Mouse (Mus musculus) megakaryocyte, embryonic 14.5 days (primary cell): ENCODE results near the gene Hist1h2bj. TPM values are rescaled to one million over a fixed set of nuclear protein-coding genes. Genes with fewer than 3 reads are reported as not detected.
"Not testable (repeated sequence)": the region's sequence is repeated elsewhere in the genome, so short reads cannot be mapped to it uniquely, and the experiment has no call there.

ENCODE experiments used
- H3K27me3 ChIP-seq: replicated peaks from 2 replicates; pipeline ENCODE3; 2012; ENCODE audit warnings: inconsistent platforms
- H3K36me3 ChIP-seq: replicated peaks from 2 replicates; pipeline ENCODE3; 2012; ENCODE audit warnings: low read length, inconsistent platforms, mixed read lengths
- H3K4me1 ChIP-seq: 2 replicates; pipeline ENCODE4 v1.6.1; 2012; ENCODE audit warnings: inconsistent platforms
- H3K4me3 ChIP-seq: replicated peaks from 2 replicates; pipeline ENCODE3; 2012; ENCODE audit warnings: moderate library complexity, mild to moderate bottlenecking, inconsistent platforms
- H3K9me3 ChIP-seq: 2 replicates; pipeline ENCODE4 v1.6.1; 2012; ENCODE audit warnings: inconsistent platforms
- FLI1 ChIP-seq: IDR thresholded peaks from 2 replicates; pipeline ENCODE4 v1.6.1; 2012; ENCODE audit warnings: low read length, inconsistent platforms, mixed read lengths
- GATA1 ChIP-seq: IDR thresholded peaks from 3 replicates; pipeline ENCODE4 v1.6.1; 2012; ENCODE audit warnings: mixed read lengths, low read length, inconsistent platforms, borderline replicate concordance
- polyA plus RNA-seq: library from polyadenylated mRNA; stranded (reverse); fragments of >175 nt; gene quantifications from 2 replicates; pipeline ENCODE4 v1.2.3, GENCODE M21; 2012; ENCODE audit warnings: low replicate concordance; ENCODE audit not compliant: insufficient read depth

Hist1h2bj gene
- polyA plus RNA-seq, 1 experiment = 27.3 TPM

DNA sequence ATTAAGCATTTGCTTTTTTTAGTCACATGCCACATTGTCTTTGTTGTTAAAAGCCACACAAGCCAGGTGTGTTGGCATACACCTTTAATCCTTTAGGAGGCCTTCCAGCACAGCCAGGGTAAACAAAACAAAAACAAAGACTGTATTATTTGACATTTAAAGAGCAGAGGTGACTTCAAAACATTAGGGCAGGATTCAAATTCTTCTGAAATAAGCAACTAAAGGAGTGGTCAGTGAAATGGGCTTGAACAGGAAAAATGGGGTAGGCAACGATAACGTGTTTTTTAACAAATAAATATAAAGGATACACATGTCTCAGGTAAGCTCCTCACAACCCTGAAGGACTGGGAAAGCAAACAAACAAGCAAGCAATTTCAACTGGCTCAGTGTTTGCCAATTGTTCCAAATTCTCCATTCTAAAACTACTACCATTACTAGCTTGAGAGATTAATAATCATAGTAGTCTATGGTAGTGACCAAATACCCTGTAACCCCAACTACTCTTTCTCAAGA is 3.0 kb upstream of the Hist1h2bj start:
- no peak for TF ChIP-seq GATA1
- TF ChIP-seq FLI1 = no peak
- H3K36me3 ChIP-seq = no peaks in the 10 kb centered on the region
- no peaks in the 10 kb centered on the region for H3K27me3 ChIP-seq
- peak overlapping the region; percentile 90 for H3K4me3 ChIP-seq
- no peaks in the 10 kb centered on the region for H3K9me3 ChIP-seq
- H3K4me1 ChIP-seq = peaks cover 66% of the 10 kb centered on the region

DNA sequence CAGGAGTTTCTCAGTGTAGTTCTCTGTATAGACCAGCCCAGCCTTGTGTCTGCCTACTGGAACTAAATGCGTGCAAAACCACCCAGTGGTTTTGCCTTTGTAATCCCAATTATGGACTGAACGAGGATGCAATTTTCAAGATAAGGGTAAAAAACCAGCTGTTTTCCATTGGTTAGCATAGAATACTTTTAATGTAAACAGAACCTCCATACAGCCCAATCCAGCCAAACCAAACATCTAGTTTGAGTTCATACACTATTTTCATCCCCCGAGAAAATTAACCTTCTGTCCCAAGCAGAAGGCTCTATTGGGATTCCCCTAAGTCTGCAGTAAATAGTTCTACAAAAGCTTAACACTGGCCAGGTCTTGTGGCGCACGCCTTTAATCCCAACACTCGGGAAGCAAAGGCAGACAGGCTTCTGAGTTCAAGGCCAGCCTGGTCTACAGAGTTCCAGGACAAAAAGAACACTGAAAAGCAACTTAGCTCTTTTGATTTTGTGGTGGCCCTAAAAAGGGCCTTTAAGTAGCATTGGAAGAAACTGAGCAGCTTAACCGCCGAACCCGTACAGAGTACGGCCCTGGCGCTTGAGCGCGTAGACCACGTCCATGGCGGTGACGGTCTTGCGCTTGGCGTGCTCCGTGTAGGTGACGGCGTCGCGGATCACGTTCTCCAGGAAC is 2.4 kb upstream of the Hist1h2bj start:
- H3K36me3 ChIP-seq = no peaks in the 10 kb centered on the region
- no peaks in the 10 kb centered on the region for H3K27me3 ChIP-seq
- peaks cover 70% of the 10 kb centered on the region for H3K4me1 ChIP-seq
- H3K4me3 ChIP-seq = peak overlapping the region; percentile 90
- no peak for TF ChIP-seq FLI1
- no peak for TF ChIP-seq GATA1
- no peaks in the 10 kb centered on the region for H3K9me3 ChIP-seq

DNA sequence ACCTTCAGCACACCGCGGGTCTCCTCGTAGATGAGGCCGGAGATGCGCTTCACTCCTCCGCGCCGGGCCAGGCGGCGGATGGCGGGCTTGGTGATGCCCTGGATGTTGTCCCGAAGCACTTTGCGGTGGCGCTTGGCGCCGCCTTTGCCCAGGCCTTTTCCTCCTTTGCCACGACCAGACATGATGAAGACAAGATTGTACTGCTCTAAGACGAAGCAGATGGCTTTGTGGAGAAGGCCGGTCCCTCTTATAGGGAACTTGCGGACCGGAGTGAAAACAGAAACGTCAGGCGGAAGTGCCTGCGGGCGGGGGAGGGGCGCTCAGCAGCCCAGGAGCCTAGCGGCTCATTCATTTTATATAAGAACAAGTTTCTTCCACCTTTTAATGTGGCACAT is 1.9 kb upstream of the Hist1h2bj start, which contains the start of gene Hist1h4i:
Gene Hist1h4i (minus strand): TSS at position 221 of the 395 bp plus-strand sequence.
- not testable (repeated sequence) for H3K36me3 ChIP-seq, H3K9me3 ChIP-seq, H3K27me3 ChIP-seq
- Histone ChIP-seq H3K4me1 (peaks cover 72% of the 10 kb centered on the region), H3K4me3 (peak within 1 kb of the TSS; percentile 90)

DNA sequence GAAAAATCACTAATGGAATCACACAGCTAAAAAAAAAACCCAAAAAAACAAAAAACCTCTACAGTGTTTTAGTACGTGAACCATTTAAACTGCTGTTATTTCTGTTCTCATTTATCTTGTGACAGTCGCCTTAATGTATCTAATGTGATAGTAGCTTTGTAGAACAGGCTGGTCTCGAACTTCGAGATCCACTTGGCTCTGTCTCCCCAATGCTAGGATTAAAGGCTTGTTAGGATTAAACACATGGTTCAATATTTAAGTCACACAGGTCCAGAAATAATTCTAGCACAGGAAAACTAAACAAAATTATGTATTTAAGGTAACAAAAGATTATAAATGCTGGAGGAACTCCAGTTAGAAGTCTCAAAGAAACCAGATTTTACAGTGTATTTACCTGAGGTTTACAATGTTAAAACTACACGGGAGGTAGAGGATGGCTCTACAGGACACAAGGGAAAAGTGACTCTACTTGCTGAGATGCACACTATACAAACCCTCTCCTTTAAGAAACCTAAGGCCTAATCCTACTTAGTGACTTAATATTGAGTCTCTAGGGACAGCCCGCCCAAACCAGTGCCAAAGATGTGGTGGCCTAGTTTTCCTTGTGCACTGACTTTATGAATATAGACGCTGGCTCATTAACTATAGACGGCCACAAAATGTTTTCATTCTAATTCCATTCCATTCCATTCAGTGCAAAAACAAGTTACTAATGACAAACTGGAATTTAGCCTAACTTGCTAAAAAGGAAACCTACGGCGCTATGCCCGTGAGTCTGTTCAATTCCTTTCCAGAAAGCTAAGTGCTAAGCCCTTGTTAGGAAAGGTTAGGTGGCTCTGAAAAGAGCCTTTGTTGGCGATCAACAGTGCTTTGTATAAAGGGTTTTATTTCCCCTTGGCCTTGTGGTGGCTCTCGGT is 1.1 kb upstream of the Hist1h2bj start:
- Histone ChIP-seq H3K4me1 (peaks cover 64% of the 10 kb centered on the region), H3K36me3 (no peaks in the 10 kb centered on the region), H3K27me3 (no peaks in the 10 kb centered on the region), H3K4me3 (peak overlapping the region; percentile 89), H3K9me3 (no peaks in the 10 kb centered on the region)
- TF ChIP-seq GATA1 (no peak), FLI1 (no peak)

DNA sequence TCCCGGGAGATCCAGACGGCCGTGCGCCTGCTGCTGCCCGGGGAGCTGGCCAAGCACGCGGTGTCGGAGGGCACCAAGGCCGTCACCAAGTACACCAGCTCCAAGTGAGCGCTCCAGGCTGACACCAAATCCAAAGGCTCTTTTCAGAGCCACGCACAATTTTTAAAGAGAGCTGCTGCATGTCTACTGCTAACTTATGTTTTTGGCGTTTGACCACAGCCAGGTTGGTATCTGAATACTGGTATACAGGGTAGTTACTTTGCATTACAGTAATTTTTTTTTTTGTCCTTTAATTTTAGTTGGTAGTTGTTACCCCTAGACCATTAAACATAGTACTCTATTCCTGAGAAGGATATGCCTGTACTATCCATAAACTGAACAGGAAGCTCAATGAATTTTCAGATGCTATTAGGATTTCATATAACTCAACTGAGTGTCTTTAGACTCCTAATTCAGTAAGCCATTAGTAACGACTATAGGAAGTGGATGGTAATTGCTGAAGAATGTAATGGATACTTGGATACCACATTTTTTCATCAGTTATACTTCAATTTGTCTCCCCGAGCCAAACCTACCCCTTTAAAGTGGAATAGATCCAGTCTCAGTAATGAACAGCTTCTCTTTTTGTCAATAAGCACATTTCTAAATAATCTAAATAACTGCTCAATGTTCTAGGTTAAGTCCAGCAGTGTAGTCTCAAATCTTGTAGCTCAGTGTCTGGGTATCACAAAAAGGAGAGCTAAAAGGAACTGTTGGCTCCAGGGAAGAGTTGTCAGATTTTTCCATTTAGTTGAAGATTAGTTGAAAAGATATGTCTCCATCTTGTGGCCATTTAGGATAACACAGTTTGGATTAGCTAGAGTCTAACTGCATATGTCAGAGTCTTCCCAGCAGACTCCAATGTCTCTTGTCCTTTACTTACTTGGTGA is 753 bp downstream of the Hist1h2bj start:
- H3K36me3 ChIP-seq = no peaks in the 10 kb centered on the region
- peaks cover 55% of the 10 kb centered on the region for H3K4me1 ChIP-seq
- peak overlapping the region; percentile 85 for H3K4me3 ChIP-seq
- H3K9me3 ChIP-seq = no peaks in the 10 kb centered on the region
- H3K27me3 ChIP-seq = no peaks in the 10 kb centered on the region
- no peak for TF ChIP-seq FLI1
- TF ChIP-seq GATA1 = no peak

DNA sequence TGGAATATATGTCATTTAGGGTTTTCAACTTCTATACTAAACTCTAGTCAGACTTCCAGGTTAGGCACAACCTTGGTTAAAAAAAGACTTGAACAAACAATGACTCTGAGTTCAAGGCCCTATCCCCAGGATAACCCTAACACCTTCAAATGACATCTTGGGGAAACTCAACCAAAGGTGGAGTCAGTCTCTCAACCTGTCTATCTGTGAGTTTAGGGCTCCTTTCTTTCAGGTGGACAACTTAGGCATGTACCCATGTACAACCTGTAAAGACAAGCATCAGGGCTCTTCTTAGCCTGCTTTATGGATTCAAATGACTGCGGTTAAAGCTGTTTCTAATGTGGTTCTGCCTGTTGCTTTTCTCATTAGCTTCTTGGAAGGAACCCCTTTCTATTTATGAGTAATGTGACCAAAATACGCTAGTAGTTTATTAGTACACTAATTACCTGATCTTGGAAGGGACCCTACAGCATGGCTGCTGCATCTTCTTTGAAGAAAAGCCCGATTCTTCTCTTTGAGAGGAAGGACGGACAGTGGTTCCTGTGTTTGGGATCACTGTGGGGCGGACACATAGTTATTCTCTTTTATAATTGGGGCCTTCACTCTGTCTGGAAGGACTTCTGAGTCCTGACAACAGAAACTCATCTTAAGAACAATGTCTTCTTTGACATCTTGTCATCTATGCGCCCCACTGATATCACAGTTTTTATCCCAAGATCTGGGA is 1.6 kb downstream of the Hist1h2bj start:
- Histone ChIP-seq H3K27me3 (no peaks in the 10 kb centered on the region), H3K4me3 (peak overlapping the region; percentile 85), H3K9me3 (no peaks in the 10 kb centered on the region), H3K36me3 (no peaks in the 10 kb centered on the region), H3K4me1 (peaks cover 60% of the 10 kb centered on the region)
- no peak for TF ChIP-seq FLI1
- TF ChIP-seq GATA1 = no peak

DNA sequence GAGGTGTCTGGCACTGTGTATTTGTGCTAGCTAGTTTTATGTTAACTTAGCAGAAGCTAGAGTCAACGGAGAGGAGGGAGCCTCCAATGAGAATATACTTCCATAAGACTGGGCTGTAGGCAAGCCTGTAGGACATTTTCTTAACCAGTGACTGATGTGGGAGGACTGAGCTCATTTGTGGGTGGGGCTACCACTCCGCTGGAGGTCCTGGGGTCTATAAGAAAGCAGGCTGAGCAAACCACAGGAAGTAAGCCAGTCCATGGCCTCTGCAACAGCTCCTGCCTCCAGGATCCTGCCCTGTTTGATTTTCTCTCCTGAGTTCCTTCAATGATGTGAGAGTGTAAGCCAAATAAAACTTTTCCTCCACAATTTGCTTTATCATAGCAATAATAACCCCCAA is 2.3 kb downstream of the Hist1h2bj start:
- Histone ChIP-seq H3K36me3 (no peaks in the 10 kb centered on the region), H3K9me3 (no peaks in the 10 kb centered on the region), H3K4me3 (no peak overlapping the region), H3K27me3 (no peaks in the 10 kb centered on the region), H3K4me1 (peaks cover 60% of the 10 kb centered on the region)
- TF ChIP-seq FLI1 = no peak
- TF ChIP-seq GATA1 = no peak

DNA sequence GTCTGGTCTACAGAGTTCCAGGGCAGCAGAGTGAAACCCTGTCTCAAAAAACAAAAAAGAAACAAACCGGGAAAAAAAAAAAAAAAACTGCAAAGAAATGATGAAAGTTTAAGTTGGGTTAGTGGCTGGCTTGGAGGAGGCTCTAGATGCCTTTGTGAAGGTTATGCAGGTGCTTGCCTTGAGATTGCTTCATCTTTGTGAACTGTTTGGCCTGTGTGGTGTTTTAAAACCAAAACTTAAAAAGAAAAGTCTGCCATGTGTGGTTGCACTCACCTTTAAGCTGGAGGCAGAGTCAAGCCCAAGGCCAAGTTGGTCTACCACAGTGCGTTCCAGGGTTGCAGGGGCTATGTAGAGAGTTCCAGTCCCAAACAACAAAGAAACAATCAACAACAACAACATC is 6.0 kb downstream of the Hist1h2bj start:
- Histone ChIP-seq H3K27me3 (no peaks in the 10 kb centered on the region), H3K9me3 (no peaks in the 10 kb centered on the region), H3K4me3 (no peak overlapping the region), H3K36me3 (no peaks in the 10 kb centered on the region), H3K4me1 (peaks cover 50% of the 10 kb centered on the region)
- TF ChIP-seq GATA1 (no peak), FLI1 (no peak)

DNA sequence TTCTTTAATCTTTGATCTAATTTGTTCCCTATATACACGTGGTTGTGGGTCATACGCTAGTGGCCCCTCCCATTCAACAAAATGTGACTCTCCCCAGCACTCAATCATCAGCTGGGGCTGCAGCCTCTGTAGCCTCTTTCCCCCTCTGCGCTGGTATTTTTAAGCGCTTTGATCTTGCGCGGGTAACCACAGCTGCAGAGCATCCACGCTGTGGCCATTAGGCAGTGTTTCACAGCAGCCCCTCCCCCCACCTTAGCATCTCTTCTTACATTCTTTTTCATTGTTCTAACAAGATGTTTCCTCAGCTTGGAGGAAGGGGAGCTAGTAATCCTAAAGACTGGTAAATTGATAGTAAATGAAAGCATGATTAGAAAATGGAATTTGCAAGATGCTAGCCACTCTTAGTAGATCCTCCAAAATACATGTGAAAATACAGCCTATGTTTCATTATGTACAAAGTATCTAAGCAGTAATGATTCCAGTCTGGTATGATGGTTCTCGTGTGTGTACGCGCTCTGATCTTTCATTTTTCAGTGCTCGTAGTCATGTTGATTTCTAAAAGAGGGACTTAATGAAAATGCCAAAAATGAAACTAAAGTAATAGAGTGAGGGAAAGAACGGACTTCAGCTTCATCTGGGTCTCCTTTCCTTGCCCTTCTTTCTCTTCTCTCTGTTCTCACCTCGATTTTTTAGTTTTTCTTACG is 6.9 kb downstream of the Hist1h2bj start:
- Histone ChIP-seq H3K27me3 (no peaks in the 10 kb centered on the region), H3K36me3 (no peaks in the 10 kb centered on the region), H3K4me3 (peak overlapping the region; percentile 92), H3K4me1 (peaks cover 42% of the 10 kb centered on the region), H3K9me3 (no peaks in the 10 kb centered on the region)
- no peak for TF ChIP-seq GATA1
- TF ChIP-seq FLI1 = no peak
